Mouse (Mus musculus) gastrocnemius, postnatal 25 days (tissue): ENCODE measurements around the gene Drosha. TPM values are rescaled to one million over a fixed set of nuclear protein-coding genes. Genes with fewer than 3 reads are reported as not detected.

Experiments used
- DNase-seq: peaks from one replicate; pipeline ENCODE4 v3.0.0; 2022
- total RNA-seq, 2 experiments: library from RNA; stranded (reverse); gene quantifications; 1 replicate in 1 of 2; 2 replicates in 1 of 2; pipeline ENCODE4 v1.2.3; 2021

Gene Drosha
- total RNA-seq, 2 experiments from 2014 or later, result 25.7 to 29.4 TPM

DNA sequence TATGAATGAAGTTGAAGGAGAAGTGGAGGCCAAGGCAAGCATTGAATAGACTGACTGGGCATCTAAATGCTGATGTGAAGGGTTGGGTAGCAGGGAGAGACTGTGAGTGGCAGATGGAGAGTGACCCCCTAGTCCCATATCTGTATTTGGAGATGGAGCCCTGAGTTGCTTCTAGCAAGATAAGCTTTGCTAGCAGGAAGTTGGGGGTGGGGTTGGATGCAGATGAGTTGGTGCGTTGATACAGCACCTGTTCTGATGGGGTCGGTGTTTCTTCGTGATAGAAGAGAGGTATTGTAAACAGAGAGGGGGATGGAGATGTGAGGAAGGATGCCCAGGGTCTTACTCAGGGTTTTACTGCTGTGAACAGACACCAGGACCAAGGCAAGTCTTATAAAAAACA lies 5.3 kb downstream of the Drosha start:
- DNase-seq, result no peak

DNA sequence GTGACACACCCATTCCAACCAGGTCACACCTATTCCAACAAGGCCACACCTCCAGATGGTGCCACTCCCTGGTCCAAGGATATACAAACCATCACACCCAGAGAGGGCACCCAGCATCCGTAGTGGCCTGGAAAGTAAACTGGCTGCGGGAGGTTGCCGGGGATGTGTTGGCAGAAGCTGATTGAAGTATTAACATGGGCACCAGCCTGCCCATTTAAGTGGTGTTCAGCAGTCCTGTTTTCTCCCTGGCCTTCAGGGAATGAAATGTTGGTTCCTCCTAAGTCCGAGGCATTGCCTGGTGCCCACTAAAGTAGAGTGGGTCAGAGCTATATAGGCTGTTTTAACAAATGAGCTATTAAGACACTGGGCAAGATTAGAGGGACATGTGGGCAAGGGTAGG lies 8.0 kb downstream of the Drosha start:
- DNase-seq, result no peak

DNA sequence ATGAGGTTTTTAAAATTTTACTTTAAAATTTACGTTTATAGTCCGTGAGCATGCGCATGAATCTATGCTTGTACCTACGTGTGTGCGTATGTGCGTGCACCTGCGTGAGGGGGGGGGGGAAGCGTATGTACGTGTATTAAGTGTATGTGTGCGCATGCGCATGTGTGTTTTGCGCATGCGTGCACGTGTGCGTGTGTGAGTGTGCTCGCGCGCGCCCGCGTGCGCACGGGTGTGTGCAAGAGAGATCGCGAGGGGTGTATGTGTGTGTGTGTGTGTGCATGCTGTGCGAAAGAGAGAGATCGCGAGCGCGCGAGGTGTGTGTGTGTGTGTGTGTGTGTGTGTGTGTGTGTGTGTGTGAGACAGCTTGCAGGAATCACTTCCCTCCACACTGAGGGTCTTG lies 8.8 kb downstream of the Drosha start:
- no peak for DNase-seq

DNA sequence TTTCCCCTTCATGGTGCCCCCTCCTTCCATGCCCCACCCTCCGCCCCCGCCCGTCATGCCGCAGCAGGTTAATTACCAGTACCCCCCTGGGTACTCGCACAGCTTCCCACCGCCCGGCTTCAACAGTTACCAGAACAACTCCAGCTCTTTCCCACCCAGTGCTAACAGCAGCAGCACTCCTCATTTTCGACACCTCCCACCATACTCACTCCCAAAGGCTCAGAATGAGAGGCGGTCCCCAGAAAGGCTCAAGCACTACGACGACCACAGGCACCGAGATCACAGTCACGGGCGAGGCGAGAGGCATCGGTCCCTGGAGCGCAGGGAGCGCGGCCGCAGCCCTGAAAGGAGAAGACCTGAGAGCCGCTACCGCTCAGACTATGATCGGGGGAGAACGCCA lies 9.6 kb downstream of the Drosha start:
- no peak for DNase-seq

DNA sequence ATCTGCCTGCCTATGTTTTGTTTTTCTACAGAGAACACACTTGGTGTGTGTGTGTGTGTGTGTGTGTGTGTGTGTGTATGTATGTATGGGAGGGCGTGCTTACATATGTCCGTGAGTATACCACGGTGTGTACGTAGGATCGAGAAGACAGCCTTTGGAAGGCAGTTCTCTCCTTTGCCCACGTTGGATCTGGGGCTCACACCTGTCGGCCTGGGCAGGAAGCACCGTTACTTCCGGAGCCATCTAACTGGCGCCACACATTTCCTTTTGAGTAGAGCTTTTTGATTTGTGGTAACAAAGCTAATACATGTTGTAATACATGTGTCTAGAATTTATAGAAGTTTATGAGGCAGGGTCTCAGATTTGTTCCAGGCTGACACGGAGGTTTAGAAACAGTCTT lies 16.1 kb downstream of the Drosha start:
- DNase-seq, result no peak

DNA sequence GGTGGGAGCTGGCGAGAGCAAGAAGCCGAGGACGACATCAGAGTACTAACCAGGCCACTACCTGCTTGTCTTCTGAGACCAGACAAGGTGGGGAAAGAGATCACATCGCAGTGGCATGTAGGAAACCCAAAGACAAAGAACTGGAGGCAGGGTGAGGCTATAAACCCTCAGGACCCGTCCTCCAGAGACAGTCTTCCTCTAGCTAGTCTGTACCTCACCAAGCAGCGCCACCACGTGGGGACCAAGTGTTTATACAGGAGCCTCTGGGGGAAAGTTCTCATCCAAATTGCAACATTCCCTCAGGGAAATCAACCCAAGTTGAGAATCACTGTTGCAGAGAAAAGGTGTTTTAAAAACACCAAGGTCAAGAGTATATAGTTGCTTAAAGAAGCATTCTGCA lies 18.2 kb downstream of the Drosha start:
- DNase-seq, result no peak

DNA sequence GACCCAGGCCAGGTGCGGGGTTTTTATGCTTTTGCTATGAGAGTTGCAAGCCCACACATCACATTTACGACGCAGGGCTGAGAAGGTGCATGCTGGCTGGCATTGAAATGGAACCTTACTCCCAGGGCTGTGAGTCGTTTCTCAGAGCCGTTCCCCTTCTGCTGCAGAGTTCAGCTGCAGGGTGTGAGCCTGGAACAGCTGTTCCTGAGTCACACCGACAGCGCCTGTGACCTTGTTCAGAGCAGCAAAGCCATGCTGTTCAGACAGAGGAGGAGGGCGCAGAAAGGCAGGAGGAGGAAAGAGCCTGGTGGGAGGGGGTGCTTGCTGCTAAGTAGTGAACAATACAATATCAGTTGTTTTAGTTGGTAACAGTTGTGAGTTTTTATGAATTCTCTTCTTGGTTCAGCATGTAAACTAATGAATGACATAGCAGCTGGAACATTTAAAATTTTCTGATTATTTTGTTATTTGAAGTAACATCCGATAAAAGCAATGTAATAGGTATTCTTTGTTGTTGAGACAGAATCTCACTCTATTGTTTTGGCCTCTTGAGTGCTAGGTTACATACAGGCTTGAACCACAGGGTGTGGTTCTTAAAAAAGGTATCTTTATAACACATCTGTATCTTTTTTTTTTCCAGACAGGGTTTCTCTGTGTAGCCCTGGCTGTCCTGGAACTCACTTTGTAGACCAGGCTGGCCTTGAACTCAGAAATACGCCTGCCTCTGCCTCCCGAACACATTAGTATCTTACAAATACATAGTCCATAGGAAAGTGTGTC lies 23.8 kb downstream of the Drosha start:
- DNase-seq, result no peak

DNA sequence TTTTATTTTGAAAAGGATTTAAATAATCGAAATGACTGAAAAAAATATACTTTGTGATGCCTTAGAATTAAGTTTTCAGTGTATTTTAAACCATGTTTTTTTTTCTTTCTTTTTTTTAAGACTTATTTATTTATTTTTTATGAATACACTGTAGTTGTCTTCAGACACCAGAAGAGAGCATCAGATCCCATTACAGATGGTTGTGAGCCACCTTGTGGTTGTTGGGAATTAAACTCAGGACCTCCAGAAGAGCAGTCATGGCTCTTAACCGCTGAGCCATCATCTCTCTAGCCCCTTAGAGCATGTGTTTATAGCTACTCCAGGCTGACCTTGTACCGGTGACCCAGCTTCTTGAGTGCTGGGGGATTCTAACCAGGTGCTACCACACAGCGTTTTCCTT lies 24.8 kb downstream of the Drosha start:
- DNase-seq, result no peak

DNA sequence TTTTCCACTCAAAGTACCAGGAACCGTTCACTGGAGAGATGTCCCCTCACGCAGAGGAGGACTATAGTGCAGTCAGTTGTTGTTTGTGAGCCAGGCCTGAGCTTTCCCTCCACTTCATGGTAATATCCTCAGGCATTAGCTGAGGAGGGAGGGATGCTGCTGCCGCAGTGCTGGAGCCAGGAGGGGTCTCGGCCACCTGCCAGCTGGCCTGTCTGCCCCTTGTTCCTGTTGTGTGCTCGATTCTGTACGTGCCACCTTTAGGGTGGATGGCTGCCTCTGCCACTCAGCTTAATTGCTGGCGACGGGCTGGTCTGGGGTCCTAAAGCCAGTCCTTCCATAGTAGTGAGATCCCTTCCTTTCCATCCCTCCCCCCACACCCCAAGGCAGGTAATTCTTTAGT lies 28.9 kb downstream of the Drosha start:
- DNase-seq, result no peak

DNA sequence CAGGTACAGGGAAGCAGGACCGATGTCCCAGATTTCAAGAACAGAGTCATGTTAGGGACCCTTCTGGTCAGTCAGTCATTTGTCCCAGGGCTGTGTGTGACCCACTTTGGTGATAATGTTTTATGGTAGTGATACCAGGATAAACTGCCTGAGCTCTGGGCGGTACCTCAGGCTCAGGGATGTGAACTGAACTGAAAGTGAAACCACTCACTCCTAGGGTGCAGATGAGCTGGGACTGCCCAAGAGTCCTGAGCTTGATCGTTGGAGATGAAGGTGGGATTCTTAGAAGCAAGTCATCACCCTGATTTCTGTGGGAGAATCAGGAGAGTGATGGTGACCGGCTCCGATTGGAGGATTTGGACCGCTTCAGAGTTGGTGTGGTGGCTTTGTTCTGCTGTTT lies 32.2 kb downstream of the Drosha start:
- no peak for DNase-seq

DNA sequence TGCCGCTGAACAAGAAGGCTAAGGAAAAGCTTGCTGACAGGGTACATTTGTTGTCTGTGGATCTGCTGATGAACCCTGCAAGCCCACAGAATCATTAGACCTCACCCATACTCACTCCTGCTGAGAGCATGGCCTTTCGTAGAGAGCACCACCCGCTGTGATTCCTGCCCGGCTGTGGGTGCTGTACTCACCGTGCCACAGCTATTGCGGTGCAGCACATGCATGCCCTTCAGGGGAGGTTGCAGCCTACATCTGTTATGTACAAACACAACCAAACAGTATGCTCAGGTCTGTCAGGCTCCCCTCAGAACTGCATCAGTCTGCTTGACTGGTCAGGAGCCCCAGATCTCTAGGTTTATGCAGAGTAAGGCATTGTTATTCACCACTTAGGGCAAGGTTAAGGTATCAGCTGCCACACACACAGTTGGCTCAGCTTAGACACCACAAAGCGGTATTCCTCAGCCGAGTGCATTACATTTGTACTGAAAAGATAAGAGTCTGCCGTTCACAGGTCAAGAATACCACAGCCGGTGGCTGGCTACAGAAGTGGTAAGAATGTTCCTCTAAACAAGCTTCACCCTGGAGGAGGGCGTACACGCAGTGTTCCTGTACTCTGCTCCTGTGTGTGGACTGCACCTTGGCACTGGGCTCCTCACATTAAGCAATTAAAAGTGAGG lies 33.4 kb downstream of the Drosha start:
- DNase-seq, result no peak

DNA sequence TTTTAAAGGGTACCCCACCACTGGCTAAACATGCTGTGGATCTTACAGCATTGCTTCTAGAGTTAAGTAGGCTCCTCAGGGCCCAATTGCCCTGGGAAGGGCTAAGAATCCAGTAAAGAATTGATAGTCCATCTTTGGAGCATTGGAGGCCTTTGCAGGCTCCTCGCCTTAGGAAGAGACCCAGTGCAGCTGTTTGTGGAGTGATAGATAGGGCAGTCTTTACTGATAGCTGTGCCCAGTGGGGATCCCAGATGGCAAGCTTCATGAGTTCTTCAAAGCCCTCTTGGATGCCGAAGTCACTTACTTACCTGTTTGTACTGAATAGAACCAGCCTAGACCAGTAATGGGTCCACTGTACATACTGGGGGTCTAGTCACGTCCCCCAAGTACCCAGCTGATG lies 34.0 kb downstream of the Drosha start:
- DNase-seq, result no peak

DNA sequence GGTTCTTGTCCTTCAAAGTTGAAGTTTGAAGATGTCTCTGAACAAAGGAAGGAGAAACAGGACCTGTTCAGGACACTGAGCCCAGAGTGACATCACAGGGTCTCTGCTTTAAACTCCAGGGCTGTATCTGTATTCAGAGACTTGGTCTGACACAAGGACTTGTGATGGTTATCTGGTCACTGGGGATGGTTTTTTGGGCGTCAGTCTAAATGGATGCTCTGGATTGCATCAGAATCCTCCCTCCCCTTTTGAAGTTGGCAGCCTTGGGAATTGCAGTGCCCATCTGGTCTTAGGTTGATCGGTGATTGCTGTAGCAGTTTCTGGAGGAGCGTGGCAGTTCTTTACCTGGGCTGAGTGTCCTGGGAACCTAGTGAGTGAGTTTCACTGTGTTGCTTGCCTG lies 37.4 kb downstream of the Drosha start:
- no peak for DNase-seq

DNA sequence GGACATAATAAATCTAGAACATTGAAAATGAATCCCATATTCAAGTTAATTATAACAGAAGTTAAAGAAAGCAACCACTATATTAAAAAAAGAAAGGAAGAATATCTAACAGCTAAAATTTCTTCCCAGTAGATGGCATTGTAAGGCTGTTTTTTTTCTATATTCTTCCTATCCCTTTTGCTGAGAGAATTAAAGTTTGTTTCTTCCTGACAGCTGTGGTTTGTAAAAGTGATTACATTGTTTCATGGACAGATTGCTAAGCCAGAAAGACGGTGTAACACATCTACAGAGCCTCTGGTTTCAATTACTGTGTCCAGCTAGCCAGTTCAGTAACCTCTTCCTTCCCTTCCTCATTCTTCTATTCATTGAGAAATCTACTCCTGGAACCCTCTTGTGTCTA lies 39.1 kb downstream of the Drosha start:
- DNase-seq, result no peak

DNA sequence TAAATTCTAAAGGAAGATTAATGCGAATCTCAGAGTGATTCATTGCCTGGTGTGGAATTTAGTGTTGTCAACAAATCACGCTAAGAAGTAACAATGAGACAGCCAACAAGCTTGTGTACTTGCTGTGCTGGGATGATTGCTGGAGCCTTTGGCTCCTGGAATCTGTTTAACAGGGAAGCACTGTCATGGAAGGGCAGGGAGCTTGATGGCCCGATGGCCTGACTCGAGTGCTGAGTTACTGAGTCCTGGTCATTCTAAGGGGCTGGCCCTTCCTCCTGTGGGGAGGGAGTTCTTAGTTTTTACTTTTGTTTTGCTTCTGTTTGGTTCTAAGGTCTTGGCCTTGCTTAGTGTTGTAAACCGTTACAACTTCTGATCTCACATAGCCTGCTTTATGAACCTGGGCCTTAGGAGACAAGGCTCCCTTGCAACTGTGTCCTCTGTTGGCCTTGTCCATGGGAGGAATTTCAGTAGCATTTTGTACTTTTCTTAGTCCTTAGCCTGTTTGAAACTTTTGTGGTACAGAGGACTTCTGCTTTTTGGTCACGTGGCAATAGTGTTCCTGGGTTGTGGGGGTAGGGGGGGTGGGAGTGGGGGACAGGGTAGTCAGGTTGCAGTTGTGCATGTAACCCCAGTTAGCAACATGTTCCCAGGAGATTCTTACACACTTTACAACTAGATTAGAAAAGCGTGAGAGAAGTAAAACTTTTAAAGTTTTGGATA lies 41.1 kb downstream of the Drosha start:
- no peak for DNase-seq

DNA sequence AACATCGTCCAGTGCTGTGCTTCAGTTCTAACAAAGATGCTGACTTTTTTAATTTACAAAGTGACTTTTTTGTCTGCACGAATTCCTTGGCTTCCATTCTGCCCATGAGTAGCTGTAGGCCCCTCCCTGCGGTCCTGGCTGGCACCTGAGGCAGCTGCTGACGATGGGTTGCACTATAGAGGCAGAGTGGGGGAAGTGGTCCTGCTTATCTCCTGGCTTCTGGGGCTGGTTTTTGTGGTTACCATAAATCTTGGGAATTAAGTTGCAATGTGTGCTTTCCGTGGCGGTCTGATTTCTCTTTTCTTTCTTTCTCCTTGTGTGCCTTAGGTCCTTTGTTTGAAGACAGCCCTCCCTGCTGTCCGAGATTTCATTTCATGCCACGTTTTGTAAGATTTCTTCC lies 42.7 kb downstream of the Drosha start:
- DNase-seq, result no peak

DNA sequence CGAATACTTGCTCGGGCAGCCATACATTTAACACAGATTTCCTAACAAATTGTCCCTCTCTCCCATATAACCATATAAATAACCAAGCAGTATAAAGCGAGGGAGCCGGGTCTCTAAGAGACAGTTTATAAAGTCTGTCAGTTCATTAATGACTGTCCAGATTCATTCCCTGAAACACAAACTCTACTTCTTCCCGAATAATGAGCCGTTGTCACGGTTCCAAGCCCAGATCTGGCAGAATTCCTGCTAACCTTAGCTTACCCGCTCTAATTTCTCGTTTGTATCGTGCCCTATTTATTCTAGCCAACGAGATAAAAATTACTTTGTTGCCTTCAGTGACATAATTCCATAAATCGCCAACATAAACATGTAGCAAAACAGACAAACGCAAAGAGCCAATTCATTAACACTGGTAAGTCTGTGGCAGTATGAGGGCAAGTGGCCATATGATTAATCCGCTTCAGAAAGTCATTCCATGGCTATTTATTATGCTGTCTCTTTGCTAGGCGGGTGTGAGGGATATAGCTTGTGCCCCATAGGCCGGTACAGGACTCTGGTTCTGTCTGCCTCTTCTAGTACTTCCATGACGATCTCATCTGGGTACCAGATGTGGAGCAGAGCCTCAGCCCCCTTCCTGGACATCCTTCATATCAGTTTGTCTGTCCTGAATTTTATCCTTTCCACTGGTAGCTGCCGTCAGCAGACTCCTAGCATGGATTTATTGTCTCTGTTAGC lies 51.0 kb downstream of the Drosha start:
- DNase-seq, result no peak

DNA sequence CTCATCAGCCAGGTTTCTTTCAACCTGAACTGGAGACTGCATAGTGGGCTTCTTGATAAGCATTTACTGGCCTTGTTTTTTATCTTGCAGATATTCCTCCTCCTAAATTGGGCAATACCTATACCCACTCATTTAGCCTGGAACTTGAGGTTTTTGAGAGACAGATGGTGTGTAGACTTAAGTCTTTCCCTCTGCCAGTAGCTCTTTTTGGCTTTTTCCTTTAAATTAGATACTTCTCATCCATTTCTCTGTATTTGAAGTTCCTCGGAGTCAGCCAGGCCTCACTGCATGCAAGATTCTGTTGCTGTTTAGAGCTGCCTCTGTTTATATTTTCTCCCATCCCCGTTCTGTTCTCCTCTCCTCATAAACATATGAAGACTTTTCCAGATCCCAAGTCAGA lies 51.7 kb downstream of the Drosha start:
- no peak for DNase-seq

DNA sequence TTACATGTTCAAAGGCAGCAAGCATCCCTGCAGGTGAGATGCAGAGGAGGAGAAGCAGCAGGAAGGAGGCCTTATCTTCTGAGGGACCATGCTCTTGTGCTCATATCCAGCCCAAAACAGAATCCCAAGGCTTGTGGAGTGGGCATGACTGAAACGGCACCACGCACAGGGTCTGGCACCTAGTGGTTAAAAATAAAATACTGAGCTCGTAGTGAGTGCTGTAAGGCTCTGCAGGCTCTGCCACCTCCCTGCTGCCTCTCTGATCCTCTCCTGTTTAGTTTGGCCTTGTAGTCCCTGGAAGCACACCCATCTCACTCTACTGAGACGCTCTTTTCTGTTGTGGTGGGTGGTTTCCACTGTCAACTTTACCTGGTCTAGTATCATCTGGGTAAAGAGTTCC lies 52.3 kb downstream of the Drosha start:
- DNase-seq, result no peak

DNA sequence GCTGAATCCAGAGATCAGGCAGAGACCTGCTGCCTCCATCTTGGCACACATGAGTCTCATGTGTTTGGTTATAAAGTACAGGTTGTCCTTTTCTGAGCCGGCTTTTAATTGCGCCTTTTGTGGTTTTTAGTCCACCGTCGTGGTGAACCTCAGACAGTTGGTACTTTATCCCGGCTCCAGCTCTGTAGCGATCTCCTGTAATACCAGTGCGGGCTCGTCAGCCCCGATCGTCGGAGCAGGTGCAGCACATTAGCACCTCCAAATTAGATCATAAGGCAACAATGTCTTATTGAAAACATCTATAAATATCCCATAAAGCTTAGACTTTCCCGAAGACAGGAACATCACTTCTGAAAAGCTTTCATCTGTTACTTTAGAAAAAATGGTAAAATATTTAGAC lies 53.3 kb downstream of the Drosha start:
- DNase-seq, result no peak

DNA sequence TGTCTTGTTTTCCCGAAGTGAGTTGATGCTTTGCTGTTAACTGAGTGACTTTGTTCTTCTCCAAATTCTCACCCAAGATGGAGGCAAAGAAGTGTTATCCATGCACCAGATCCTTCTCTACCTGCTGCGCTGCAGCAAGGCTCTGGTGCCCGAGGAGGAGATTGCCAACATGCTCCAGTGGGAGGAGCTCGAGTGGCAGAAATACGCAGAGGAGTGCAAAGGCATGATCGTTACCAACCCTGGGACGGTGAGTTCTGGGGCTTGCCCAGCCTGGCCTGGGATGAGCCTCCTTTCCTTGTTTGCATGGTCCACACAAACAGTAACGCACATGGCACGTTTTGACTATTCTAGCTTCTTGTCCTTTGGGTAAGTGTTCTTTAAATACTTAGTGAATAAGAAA lies 54.0 kb downstream of the Drosha start:
- DNase-seq, result no peak

DNA sequence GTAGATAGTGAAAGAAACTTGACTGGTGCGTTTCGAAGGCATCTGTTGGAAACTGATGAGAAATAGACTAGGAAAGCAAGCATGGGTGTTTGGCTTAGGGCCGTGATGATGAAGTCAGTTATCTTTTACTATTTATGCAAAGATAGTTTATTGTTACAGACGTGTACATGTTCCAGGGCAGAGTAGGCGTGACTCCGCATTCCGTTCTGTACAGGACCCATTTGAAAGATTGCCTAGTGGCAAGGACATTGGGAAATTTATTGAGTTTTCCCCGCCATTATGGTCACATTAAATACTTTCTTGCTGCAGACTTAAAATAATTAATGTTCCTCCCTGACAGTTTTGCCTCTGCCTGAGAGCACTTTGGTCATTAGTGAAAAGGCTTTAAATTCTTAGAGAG lies 55.3 kb downstream of the Drosha start:
- DNase-seq, result no peak

DNA sequence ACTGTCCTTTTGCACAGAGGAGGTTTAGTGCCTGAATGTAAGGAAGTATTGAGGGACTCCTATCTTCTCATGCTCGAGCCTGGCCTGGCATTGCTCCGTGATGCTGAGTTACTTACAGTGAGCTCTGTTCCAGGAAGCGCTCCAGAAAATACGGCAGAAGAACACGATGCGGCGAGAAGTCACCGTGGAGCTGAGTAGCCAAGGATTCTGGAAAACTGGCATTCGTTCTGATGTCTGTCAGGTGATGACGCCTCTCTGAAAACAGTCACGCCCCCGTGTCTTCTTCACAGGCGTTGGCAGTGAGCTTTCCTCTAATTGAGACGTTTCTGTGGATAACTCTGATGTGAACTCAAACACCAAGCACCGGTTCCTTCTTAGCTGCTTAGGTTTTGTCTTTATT lies 60.2 kb downstream of the Drosha start:
- no peak for DNase-seq
